Mouse (Mus musculus): ENCODE measurements around the gene Pxmp4.

Pxmp4 gene

GRCm38 (mm10) chr2:154613118-154614115 is 9.9 kb upstream of the Pxmp4 start, which contains the start of the genes Zfp341 and 4930519P11Rik:
Gene Zfp341, plus strand, starts transcription at chr2:154613297.
Gene 4930519P11Rik, minus strand, starts transcription at chr2:154613437.
- peak; percentile 69 for DNase-seq (ENCODE audit: low read depth, low spot score)

GRCm38 (mm10) chr2:154609050-154609767 is 5.7 kb upstream of the Pxmp4 start:
- no peak for DNase-seq (ENCODE audit: low read depth, low spot score)

DNA sequence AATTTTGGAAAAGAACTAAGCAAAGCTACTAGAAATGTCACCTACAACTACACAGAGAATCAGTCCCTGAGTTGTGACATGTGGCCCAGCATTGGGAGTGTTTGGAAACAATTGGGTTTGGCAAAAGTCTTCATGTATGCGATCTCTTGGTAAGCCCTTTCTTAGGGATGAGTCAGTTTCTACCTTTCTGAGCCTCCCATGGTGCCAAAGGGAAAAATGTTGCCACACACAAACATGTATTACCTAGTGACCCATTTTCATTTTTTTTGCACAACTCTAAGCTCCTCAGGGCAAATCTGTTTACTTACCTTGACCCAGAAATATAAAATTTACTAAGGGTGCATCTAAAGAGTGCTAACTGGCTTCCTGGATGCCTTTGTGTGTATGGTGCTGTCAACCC is 3.5 kb upstream of the Pxmp4 start:
- DNase-seq (ENCODE audit: low read depth, low spot score): no peak

DNA sequence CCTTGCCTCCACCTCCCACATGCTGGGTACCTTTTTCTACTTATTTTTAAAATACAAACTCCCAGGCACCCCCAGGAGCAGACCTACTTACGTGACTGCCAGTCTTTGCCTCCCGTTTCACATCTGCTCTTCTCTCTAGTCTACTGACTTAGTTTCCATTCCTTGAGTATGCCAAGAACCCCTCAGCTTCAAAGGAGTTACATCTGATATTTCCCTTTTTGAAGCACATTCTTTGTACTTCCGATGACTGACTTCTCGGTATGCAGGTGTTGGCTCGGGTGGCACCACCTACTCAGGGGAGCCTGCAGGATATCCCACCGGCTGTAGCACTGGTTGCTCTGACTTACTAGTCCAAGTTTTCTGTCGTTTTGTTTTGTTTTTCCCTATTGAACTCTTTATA is 648 bp upstream of the Pxmp4 start:
- DNase-seq (ENCODE audit: low read depth, low spot score): no peak

GRCm38 (mm10) chr2:154603007-154603637 is 386 bp downstream of the Pxmp4 start:
- no peak for DNase-seq (ENCODE audit: low read depth, low spot score)

- no peak for DNase-seq (ENCODE audit: low read depth, low spot score)
These were observed 2.2 kb downstream of the Pxmp4 start for GRCm38 (mm10) chr2:154601324-154601723.

DNA sequence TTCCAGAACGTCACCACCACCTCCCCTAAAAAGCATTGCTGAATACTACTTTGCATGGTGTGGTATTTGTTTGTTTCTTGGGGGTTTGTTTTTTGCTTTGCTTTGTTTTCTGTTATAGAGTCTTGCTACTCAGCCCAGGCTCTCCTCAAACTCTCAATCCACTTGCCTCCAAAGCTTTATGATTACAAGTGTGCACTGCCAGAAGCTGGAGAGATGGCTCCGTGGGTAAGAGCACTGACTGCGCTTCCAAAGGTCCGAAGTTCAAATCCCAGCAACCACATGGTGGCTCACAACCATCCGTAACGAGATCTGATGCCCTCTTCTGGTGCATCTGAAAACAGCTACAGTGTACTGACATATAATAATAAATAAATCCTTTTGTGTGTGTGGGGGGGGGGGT is 2.9 kb downstream of the Pxmp4 start:
- DNase-seq (ENCODE audit: low read depth, low spot score): no peak

DNA sequence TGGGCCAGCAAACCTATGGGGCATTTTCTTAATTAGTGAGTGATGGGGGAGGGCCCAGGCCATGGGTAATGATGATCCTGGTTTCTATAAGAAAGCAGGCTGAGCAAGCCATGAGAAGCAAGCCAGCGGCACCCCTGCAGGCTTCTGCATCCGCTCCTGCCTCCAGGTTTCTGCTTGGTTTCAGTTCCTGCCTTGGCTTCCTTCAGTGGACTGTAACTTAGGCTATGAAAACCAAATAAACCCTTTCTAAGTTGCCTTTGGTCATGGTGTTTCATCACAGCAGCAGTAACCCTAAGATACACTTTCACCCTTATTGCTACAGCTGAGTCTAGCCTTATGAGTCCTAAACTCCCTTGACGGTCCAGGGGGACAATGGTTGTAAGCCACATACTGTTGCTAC is 6.1 kb downstream of the Pxmp4 start:
- no peak for DNase-seq (ENCODE audit: low read depth, low spot score)

DNA sequence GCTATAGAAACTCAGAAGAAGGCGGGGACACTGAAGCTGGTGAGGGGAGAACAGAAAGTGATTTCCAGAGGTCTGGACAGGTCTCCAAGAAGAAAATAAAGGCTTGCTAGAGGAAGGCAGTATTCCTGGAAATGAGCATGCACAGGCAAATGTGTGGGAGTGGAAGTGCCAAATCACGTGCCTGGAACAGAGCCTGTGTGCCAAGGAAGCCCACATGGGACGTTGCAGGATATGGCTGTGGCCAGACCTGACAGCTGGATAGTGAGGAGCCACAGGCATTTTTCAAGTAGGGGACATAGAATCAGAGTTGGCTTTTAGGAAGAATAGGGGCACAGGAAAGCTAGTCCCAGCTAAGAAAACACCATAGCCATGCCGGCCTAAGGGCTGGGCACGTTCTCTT is 7.7 kb downstream of the Pxmp4 start:
- DNase-seq (ENCODE audit: low read depth, low spot score): no peak

- DNase-seq (ENCODE audit: low read depth, low spot score): no peak
These were observed 10.5 kb downstream of the Pxmp4 start for GRCm38 (mm10) chr2:154593025-154593424.

DNA sequence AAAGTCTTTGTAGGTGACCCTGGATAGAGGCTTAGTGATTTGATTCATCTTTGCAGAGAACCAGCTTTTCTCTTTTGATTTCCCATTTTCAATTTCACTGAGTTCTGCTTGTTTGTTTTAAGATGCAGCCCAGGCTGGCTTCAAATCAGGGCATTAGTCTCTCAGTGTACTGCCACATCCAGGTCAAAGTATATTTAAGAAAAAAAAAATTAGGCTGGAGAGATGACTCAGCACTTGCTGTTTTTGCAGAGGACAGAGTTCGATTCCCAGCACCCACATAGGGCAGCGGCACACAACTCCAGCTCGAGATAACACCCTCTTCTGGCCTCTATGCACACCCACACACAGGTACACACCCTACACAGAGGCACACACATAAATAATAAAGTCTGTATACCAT is 12.3 kb downstream of the Pxmp4 start:
- DNase-seq (ENCODE audit: low read depth, low spot score): no peak

DNA sequence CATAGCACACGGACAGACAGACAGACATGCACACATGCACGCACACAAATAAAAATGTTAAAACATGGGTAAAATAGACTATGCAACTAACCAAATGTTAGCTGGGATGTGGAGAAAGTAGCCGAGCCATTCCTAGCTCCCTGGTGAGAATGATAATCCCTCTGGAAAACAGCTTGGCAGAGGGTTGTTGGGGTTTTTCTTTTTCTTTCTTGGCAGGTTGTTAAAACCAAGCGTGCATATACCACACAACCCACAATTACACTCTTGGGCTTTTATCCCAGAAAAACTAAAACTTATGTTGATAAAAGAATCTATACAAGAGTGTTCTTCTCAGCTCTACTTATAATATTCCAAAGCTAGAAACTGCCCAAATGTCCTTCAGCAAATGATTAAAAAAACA is 14.5 kb downstream of the Pxmp4 start:
- no peak for DNase-seq (ENCODE audit: low read depth, low spot score)

GRCm38 (mm10) chr2:154586405-154586804 is 17.1 kb downstream of the Pxmp4 start:
- DNase-seq (ENCODE audit: low read depth, low spot score): no peak

GRCm38 (mm10) chr2:154584931-154585601 is 18.4 kb downstream of the Pxmp4 start:
- DNase-seq (ENCODE audit: low read depth, low spot score): no peak

GRCm38 (mm10) chr2:154583906-154584872 is 19.3 kb downstream of the Pxmp4 start:
- no peak for DNase-seq (ENCODE audit: low read depth, low spot score)

DNA sequence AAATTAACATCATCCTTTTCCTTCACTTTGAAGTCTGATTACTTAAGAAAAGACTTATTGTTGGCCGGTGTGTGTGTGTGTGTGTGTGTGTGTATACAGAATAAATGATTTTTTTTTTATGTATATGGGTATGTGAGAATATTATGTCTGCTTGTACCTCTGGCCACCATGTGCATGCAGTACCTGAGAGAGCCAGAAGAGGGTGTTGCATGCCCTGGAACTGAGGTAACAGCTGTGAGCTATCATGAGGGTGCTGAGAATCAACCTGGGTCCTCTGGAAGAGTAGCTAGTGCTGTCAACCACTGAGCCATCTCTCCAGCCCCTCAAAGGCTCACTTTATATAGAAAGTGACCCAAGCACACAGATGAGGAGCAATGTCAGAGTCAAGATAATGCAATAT is 22.1 kb downstream of the Pxmp4 start:
- DNase-seq (ENCODE audit: low read depth, low spot score): no peak

- no peak for DNase-seq (ENCODE audit: low read depth, low spot score)
These were observed 22.9 kb downstream of the Pxmp4 start for GRCm38 (mm10) chr2:154580586-154580985.

DNA sequence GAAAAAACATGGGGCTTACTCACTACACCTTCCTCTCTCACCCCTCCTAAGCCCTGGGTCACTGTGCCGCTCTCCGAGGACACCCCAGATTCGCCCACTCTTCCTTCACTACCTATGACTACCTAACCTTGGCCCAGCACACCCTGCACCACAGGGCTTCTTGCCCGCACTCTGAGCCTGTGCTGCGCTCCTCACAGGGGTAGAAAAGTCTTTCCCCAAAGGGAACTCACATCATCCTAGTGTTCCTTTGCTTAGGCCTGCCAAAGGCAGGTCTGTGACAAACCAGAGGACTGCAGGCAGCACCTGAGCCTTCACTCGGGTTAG is 25.8 kb downstream of the Pxmp4 start:
- no peak for DNase-seq (ENCODE audit: low read depth, low spot score)

DNA sequence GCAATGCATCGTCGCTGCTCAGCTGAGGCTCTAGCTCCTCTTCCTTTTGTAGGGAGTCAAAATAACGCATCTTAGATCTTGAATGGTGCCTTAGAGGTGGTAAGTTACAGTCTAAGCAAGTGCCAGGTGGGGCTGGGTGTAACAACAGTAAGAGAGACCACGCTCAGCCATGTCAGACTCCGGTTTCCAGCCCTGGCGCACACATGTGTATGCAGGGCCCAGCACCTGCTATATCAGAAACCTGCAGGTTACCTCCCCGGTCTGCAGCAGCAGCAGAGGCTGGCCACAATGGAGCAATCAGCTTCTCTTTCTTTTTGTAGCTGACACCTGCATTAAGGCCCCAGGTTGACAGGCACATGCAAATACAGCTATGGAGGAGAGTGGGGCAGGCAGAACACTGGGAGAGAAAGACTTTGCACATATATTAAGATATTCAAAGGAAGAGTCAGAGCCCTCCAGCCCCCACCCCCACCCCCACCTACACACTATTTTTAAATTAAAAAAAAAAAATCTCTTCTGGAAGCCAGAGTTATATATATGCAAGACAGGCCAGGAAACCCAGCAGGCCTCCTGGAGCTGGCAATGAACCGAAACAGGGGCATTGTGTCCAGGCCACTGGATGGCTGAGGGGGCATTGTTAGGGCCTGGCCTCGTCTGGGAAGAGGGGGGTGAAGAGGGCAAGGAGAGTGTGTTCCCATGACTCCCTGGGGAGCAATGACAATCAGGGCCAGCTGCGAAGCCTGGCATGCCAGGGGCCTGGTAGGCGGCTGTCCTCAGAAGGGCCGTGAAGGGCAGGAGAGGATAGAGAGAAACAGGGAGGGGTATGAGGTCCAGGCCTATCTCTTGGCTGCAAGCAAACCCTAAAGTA is 26.4 kb downstream of the Pxmp4 start:
- no peak for DNase-seq (ENCODE audit: low read depth, low spot score)

GRCm38 (mm10) chr2:154574271-154574670 is 29.2 kb downstream of the Pxmp4 start:
- no peak for DNase-seq (ENCODE audit: low read depth, low spot score)
